Mouse (Mus musculus) spleen, postnatal 36 days (tissue): ENCODE results near the gene Foxp1.

Source experiments
- DNase-seq, 2 experiments: peaks; one replicate each; pipeline ENCODE4 v3.0.0; 2022; ENCODE audit warnings: low spot score in 2 of 2, mixed read lengths in 1 of 2

Foxp1 gene

GRCm38 (mm10) chr6:98949703-98950191 is 572.8 kb downstream of the Foxp1 start:
- no peak for DNase-seq

GRCm38 (mm10) chr6:98949286-98949685 is 573.2 kb downstream of the Foxp1 start:
- DNase-seq: no peak

- no peak for DNase-seq
Observed at GRCm38 (mm10) chr6:98948153-98949141, 574.1 kb downstream of the Foxp1 start.

GRCm38 (mm10) chr6:98947486-98948152 is 574.9 kb downstream of the Foxp1 start:
- no peak for DNase-seq

GRCm38 (mm10) chr6:98946731-98947130 is 575.8 kb downstream of the Foxp1 start:
- DNase-seq: no peak

- no peak for DNase-seq
Observed at GRCm38 (mm10) chr6:98945496-98946412, 576.8 kb downstream of the Foxp1 start.

- no peak for DNase-seq
Observed at GRCm38 (mm10) chr6:98938348-98938747, 584.2 kb downstream of the Foxp1 start.

- DNase-seq: no peak
Observed at GRCm38 (mm10) chr6:98937513-98937912, 585.0 kb downstream of the Foxp1 start.

- DNase-seq: no peak
Observed at GRCm38 (mm10) chr6:98936377-98936776, 586.1 kb downstream of the Foxp1 start.

- no peak for DNase-seq
Observed at GRCm38 (mm10) chr6:98935169-98935568, 587.4 kb downstream of the Foxp1 start.

- DNase-seq: no peak
Observed at GRCm38 (mm10) chr6:98934381-98934780, 588.1 kb downstream of the Foxp1 start.

- DNase-seq: no peak
Observed at GRCm38 (mm10) chr6:98933135-98933724, 589.3 kb downstream of the Foxp1 start.

GRCm38 (mm10) chr6:98931881-98932540 is 590.5 kb downstream of the Foxp1 start:
- no peak for DNase-seq

GRCm38 (mm10) chr6:98930652-98931300 is 591.7 kb downstream of the Foxp1 start:
- no peak for DNase-seq

- DNase-seq: no peak
Observed at GRCm38 (mm10) chr6:98928365-98928764, 594.2 kb downstream of the Foxp1 start.

- DNase-seq: no peak
Observed at GRCm38 (mm10) chr6:98901259-98901658, 621.3 kb downstream of the Foxp1 start.

GRCm38 (mm10) chr6:98878208-98878607 is 644.3 kb downstream of the Foxp1 start:
- DNase-seq: no peak

- DNase-seq: no peak
Observed at GRCm38 (mm10) chr6:98876401-98876800, 646.1 kb downstream of the Foxp1 start.
